Mouse (Mus musculus) granulocyte monocyte progenitor cell, adult 5-6 weeks (primary cell): ENCODE data around the gene Grin1. TPM values are rescaled to one million over a fixed set of nuclear protein-coding genes. Genes with fewer than 3 reads are reported as not detected.

Source experiments
- ATAC-seq: replicated peaks from 2 replicates; pipeline ENCODE4 v1.8.0; 2016; ENCODE audit warnings: mild to moderate bottlenecking, moderate TSS enrichment, inconsistent platforms; ENCODE audit not compliant: poor library complexity, severe bottlenecking
- total RNA-seq, 2 experiments: library from RNA; stranded (forward) in 1 of 2; stranded (reverse) in 1 of 2; fragments of 200-712, 200-1000 nt in 1 of 2; fragments of >200 nt in 1 of 2; fragmentation: Nextera tagmentation in 1 of 2; gene quantifications; 2 replicates each; pipeline ENCODE4 v1.2.3; 2014 to 2017

Grin1 gene
- total RNA-seq, 2 experiments from 2014 or later: not detected

DNA sequence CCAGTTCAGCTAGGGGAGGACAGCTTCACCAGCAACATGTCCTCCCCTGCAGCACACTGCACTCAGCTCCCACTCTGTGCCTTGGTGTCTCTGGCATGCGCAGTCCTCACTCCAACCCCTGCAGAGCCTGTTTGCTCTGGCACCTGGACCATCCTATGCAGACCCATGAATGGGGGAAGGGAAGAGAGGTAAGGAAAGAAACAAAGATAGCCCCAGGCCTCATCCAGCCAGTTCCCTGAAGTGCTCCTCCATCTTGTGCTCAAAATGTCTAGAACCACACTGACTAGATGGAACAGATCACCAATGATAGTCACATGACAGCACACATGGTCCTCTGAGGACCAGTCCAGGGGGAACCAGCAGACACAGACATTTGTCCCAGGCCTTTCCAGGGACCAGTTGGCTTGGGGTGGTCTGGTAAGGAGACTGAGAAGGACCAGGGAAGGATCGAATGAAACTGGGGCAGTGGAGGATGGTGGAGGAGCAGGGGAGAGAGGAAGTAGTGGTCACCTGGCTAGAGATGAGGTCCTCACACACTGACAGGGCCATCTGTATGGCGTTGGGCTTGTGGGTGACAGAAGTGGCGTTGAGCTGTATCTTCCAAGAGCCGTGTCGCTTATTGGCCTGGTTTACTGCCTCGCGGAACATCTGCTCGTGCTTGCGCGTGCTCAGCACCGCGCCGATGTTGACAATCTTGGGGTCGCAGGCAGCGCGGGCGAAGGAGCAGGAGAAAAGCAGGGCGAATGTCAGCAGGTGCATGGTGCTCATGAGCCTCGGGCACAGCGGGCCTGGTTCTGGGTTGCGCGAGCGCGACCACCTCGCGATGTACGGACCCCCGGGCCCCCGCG is 644 bp downstream of the Grin1 start:
- peak; percentile 23 for ATAC-seq

DNA sequence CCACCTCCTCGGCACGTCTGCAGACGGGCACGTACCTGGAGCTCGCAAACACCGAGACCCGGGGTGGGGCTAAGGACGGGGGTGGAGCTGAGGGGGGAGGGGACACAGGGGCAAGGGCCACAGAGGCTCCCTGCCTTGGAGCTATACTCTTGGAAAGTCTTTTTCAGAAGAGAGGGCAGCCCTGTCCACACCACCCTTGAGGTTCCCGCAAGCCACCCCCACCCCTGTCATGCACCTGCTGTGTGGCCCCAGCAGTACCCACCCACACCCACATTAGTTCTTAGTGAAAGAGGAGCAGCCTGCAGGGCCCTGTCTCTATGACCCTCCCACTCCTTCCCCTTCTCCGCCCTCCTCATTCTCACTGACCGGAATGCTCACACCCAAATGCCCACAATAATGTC is 7.5 kb downstream of the Grin1 start:
- no peak for ATAC-seq

DNA sequence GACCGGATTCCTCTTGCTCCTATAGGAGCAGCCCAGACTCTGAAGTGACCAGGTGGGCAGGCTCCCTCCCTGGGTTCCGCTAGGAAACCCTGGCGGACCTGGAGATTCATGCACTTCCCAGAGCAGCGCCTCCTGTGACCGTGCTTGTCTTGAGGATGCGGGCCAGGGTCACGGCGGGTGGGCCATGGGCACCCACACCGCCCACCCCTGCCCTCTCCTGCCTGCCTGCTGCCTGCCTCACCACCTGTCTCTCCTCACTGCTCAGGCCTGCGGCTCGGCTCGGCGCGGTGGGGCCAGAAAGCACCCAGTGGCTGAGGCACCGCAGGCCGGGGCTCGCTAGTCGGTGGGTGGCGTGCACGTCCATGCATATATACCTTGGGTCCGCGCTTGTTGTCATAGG is 8.0 kb downstream of the Grin1 start:
- peak; percentile 35; the same call in 1 of the 2 replicates for ATAC-seq

DNA sequence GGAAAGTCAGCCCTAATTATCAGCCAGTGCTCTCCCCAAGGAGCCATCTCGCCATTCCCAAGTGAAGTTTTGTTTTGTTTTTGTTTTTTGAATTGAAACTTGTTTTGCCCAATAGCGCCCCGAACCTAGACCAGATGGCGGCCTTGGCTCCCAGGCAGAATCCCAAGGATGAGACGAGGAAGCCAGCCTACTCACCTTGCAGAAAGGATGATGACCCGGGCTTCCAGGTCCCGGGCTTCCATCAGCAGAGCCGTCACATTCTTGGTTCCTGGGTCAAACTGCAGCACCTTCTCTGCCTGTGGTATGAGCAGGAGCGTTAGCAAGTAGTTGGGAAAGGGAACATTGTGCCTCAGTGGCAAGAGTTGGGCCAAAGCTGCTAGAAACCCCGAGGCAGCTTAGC is 8.8 kb downstream of the Grin1 start:
- ATAC-seq: no peak

DNA sequence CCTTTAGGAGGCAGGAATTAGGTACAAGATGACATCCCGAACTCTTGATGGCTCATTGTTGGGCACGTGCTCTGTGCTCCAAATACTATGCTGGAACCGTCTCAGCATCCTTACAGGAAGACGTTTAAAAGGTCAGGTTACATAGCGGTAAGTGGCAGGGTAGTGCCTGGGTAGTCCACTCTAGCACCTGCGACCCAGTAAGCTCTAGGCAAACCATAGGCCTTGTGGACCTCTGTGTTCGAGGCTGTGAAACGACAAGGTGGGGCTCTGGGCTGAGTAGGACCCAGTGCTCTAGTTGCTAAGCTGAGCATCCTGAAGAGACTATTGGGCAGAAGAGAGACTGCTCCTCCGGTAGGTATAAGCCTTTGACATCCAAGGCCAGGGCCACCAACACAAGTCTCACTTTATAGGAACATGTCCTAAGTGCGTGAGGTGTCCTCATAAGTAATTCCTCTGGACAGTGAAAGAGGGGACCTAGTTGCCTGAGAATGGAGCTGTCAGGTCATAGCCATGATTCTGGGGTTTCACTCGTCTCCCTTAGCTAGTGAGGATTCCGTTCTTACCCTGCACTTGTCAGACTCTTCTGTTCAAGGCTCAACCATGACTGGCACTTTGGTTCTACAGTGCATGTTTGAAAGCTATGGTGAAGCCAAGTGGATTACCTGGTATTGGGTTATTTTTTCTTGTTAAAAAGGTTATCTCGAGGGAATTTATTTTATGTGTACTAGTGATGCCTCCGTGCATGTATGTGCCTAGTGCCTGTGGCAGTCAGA is 13.2 kb downstream of the Grin1 start:
- ATAC-seq: no peak

DNA sequence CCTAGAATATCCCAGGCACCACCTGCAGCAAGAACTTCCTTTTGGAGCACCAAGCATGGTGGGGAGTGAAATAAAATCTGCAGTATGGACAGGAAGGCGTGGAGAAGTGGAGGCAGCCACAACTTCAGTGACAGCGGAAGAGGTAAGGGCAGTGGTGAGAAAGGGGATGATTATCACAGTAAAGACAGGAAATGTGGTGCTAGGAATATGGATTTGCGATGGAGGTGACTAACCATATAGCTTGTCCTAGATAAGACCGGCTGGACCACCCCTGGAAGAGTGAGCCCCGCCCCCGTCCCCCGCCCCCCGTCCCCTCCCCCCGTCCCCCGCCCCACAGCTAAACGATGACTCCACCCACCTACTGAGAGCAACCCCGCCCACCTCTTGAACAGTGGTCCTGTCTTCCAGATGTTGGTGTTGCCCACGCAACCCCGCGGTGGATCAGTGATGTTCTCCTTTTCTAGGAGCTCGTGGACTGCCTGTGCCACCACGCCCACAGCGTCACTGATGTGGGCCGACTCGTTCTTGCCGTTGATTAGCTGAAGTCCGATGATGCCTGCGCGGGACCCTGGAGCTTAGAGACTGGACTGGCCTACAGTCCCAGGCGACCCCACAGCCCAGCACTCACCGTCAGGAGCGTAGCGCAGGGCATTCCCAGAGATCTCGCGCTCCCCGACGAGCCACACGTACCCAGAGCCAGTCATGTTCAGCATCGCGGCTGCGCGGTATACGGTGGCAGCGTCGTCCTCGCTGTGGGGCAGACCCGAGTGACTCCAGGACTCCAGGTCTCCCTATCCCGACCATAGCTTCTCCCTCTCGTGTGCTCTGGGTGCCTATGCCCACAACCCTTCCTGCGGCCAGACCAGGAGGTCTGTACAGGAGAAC is 14.1 kb downstream of the Grin1 start:
- ATAC-seq: peak; percentile 89

DNA sequence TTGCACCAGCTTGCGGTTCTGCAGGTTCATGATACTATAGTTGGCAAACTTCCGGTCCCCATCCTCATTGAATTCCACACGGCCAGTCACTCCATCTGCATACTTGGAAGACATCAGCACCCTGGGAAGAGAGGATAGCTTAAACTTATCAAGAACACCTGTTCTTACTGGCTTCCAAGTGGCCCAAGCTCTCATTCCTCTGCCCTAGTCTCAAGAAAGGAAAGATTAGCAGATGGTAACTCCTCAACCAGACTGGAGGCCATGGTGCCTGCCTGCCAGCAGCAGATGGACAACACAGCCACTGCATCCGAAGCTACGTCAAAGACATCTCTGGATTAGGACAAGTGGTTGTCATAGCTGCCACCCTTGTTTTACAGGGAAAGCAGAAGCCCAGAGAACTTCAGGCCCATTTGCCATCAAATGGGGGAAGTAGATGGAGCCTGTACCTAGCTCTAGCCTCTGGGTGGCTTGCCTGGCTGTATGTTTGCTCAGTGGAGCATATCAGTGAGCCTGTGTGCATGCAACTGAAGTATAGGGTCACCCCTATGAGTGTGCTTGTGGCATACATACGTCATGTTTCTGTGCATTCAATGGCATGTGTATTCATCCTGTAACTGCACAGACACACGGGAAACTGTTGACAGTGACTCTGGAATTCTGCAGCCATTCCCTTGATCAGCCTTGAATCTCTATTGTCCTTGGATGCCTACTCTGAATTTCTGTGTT is 14.9 kb downstream of the Grin1 start:
- ATAC-seq: no peak

DNA sequence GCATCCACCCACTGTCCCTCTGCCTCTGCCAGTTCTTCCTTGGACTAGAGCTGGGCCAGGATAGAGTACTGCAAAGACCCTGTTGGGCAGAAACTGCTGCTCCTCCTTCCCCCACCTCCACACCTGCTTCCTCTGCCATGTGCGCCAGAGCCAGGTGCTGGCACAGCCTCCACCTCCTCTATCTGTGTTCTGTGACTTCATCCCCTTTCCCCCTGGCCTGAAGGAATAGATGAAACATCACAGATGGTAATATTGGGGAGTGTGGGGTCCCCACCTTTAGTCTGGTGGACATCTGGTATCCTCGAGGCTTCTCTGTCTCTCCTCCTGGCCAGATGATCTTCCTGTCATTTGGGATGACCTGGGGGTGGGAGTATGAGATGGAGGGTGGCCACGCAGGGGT is 15.5 kb downstream of the Grin1 start:
- no peak for ATAC-seq

DNA sequence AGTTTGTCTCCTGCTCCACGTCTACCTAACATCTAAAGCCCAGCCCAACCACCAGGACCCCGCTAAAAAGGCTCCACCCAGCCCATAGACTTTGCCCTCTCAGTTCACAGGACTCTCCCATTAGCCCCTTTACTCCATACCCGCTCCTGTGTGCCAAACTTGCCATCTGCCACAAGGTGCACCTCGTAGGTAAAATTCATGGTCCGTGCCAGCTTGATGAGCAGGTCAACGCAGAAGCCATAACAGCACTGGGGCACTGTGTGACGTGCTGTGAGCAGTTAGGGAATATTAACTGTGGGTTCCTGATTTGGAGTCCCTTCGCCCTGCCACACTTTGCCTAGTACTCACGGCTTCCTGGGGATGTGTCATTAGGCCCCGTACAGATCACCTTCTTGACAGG is 20.9 kb downstream of the Grin1 start:
- no peak for ATAC-seq

DNA sequence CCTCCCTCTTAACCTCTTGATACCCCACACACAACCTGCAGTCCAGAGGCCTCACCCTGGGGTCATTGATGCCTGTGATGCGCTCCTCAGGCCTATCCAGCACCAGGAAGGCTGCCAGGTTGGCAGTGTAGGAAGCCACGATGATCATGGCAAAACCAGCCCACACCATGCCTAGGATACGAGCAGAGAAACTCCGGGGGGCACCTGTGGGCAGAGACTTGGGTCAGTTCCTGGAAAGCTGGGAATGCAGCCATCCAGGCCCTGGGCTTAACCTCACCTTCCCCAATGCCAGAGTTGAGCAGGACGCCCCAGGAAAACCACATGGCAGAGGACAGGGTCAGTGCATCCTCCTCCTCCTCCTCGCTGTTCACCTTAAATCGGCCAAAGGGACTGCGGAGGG is 21.9 kb downstream of the Grin1 start:
- no peak for ATAC-seq

DNA sequence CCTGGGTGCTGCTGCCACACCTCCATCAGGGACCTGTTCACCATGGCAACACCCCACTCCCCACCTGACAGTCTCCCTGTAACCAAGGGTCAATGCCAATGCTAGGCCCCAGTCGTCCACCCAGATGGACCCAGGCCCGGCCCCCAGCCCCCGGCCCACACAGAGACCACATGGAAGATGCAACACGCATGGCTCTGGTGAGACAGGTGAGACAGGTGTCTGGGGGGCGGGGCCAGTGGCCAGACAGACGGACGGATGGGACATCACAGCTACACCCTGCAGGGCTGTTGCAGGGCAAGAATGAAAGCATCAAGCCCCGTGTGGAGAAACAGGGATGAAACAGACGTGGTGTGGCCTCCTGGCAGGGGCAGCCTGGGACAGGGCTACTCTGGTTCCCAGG is 25.3 kb downstream of the Grin1 start:
- no peak for ATAC-seq

DNA sequence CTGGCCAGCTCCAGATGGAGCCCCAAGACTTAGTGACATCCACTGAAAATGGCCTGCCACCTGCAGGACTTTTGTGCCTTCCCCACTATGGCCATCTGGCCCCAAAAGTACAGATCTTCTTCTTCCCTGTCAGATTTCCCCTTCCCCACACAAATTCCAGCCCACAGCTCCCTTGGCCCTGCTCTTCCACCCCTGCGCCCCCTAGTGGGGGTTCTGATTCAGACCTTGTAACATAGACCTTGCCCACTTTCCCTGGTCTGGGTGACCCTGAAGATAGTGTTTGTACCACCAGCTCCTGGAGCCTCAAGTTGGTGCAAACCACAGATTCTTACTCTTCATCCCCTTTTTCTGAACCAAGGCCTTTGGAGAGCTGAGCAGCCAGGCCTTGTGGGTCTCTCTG is 26.1 kb downstream of the Grin1 start:
- ATAC-seq: peak; percentile 55; the same call in 1 of the 2 replicates

DNA sequence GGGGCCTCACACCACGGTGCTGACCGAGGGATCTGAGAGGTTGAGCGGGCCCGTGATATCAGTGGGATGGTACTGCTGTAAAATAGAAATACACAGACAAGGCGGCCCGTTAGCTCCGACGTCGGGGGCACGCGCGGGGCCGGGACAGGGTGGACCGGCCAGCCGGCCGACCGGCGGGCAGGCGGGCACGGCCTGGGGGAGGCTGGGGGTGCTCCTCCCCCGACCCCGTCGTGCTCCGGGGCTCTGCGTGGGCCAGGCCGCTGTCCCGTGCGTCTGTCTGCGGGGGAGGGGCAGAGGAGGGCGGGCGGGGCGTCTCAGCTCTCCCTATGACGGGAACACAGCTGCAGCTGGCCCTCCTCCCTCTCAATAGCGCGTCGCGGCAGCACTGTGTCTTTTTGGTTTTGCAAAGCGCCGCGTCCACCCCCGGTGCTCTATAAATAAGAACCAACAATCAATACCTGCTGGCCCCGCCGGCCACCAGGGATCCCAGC is 26.9 kb downstream of the Grin1 start:
- no peak for ATAC-seq

DNA sequence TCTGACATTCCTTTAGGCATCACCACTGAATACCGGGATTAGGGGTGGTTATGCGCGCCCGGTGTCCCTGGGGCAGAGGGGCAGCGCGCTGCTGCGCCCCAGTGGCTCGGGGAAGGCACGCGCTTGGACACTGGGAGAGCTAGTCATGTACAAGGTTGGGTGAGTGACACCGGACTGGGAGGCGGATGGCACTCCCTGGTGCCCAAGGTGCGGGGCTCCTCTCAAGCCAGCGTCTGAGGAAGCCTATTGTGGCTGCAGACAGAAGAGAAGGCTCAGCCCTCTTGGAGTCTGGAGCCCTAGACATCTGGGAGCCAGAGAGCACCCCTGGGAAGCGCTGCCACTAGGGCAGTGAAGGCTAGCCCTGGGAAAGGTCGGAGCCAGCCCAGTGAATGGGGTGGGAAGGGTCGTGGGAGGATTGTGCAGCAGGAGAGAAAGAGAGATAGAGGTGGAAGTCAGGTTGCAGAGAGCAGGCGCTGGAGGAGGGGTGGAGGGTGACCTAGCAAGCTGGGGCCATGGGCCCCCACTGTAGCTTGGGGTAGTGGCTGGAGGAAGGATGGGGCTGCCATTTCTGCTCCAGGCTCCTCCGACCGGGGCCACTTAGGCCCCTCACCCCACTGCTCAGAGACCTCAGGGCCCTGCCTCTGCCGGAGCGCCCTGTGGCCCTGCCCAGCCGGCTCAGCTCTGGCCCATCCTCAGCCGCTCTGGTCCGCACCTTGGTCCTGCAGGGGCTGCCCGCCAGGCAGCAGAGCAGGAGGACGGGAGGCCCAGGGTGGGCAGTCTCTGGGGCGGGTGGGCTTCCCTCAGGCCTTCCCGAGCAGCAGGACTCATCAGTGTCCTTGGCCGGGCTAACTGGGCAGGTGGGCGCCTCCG is 27.6 kb downstream of the Grin1 start:
- no peak for ATAC-seq

DNA sequence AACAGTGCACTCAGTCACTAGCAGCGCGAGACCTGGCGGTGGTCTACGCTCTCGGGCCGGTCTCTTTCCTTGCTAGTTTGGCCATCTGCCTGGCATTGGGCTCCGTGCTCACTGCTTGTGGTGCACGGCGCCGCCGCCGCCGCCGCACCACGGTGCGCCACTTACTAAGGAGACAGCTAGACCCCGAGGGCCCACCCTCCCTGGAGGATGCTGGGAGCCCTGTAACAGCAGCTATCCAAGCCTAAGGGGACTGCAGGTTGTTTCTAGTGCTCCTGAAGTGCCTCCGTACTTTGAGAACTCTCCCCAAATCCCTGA is 28.2 kb downstream of the Grin1 start:
- ATAC-seq: no peak

DNA sequence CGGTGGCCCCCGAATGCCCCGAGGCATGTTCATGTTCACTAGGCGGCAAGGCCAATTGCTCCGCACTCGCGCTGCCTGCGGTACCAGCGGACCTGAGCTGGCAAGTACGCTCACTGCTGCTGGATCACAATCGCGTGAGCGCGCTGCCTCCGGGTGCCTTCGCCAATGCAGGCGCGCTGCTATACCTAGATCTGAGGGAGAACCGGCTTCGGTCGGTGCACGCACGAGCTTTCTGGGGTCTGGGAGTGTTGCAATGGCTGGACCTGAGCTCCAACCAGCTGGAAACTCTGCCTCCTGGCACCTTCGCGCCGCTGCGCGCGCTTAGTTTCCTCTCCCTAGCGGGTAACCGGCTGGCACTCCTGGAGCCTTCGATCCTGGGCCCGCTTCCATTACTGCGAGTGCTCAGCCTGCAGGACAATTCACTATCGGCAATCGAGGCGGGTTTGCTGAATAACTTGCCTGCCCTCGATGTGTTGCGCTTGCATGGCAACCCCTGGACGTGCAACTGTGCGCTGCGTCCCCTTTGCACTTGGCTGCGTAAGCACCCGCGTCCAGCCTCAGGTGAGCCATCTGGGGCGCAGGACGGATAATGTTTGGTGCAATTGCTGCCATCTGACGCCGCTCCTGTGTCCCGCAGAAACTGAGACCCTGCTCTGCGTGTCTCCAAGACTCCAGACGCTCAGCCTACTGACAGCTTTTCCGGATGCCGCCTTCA is 28.7 kb downstream of the Grin1 start:
- no peak for ATAC-seq

DNA sequence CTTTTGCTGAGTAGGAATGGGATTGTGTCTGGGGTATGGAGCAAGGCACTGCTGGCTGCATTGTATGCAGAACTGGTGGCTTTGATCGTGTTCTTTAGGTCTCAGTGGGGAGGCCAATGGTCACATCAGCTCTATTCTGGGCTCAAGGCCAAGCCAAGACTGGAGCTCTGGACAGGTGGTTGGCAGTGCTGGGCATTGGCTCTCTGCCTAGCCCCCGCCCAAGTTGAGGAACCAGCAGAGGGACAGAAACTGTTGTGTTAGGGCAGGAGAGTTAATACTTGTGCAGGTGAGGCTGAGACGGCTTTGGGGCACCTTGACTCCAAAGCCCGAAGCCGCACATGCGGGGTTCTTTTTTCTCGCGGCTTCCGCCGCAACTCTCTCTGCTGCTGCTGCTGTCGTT is 29.3 kb downstream of the Grin1 start, which contains the start of gene Lrrc26:
TSS of gene Lrrc26 (plus strand) at position 265 of the 400 bp plus-strand sequence.
- no peak for ATAC-seq

DNA sequence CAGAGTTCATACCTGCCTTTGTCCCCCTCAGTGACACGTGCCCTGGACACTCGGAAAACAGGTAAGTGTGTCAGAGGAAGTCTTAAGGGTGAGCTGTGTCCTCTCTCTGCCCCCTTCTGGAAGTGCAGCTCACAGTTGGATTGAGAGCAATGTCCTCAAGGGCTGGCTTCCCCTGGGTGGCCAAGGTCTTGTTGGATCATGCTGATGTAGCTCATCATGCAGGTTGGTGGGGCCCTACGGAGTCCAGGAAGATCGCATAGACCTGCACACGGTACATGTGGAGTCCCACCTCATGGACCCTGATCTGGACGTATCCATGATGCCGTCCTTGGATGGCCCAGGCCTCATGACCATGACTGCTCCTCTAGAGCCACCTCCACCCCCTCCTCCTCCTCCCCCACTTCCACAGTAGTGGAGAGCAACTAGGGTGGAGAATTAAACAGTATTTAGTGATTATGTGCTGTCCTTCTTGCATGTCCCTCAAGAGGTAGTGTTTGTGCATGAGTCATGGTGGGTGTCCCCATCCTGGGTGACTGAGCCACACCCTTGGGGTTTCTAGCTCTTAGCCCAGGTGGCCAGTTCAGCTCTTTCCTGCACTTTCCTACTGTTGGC is 30.1 kb downstream of the Grin1 start:
- no peak for ATAC-seq
